8 mouse cellular contexts compared by ENCODE assay signal in the genomic region with DNA sequence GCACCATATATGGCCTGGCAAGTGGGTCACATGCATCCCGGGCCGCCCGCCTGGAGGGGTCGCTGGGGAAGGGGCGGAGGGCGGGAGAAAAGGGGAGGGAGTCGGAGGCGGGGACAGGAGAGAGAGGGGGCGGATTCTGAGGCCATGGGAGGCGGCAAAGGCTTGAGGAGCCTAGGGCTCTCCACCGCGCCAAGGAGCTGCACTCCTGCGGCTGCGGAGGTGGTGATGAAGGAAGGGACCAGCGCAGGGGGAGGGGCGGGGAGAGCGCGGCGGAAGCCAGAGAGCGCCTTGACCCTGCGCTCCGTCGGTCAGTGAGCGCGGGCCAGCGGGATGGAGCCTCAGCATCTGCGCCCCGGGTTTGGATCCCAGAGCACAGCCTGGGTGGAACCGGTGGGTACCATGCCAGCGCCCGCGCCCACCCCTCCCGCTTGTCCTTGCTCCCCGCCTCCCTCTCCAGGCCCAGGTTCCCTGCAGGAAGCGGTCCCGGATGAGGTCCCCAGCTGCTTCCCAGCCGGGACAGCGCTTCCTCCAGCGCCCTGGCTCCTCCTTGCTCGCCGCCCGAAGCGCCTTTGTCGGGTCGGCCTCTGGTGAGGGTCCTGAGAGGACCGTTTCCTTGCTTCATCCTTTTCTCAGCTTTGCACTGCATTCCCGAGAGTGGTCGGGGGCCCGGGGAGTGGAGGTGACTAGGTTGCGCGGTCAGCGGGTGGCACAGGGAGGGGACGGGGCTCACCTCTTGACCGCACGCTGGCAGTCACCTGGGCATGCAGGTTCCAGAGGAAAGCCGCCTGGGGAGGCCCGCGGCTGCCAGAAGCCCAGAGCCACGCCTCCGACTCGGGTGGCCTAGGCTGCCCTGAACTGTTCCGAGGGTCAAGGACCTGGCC. TPM values are rescaled to one million over a fixed set of nuclear protein-coding genes. Genes with fewer than 3 reads are reported as not detected.
DNase-seq lines count a peak whose midpoint lies in the region; ATAC-seq lines count a peak whose summit lies in the region.
"Not testable (repeated sequence)": the region's sequence is repeated elsewhere in the genome, so short reads cannot be mapped to it uniquely, and the experiment has no call there.

A gene (plus strand): TSS at position 217 of the 881 bp plus-strand sequence.

- peak within 1 kb of the TSS; percentile 56 for H3K4me3 ChIP-seq in brown adipose tissue, adult 24 weeks (ENCODE audit: insufficient read depth, low read depth, low read length)
- H3K4me3 ChIP-seq in embryonic facial prominence, embryonic 15.5 days (replicated peaks) = peak within 1 kb of the TSS; percentile 44
- H3K4me3 ChIP-seq in heart, embryonic 12.5 days = peak within 1 kb of the TSS; percentile 65
- H3K4me3 ChIP-seq in limb, embryonic 10.5 days = peak within 1 kb of the TSS; percentile 53
- peak within 1 kb of the TSS; percentile 50 for H3K4me3 ChIP-seq in lung, embryonic 16.5 days (ENCODE audit: low read length)
- peak within 1 kb of the TSS; percentile 44 for H3K4me3 ChIP-seq in neural tube, embryonic 14.5 days (ENCODE audit: low read depth, low read length)

- H3K9ac ChIP-seq in embryonic facial prominence, embryonic 15.5 days; lung, embryonic 16.5 days (ENCODE audit: low read length): not testable (repeated sequence)
- H3K9ac ChIP-seq in heart, embryonic 12.5 days = peak within 1 kb of the TSS; percentile 69
- H3K9ac ChIP-seq in neural tube, embryonic 14.5 days (replicated peaks; ENCODE audit: low read depth, low read length) = peak within 1 kb of the TSS; percentile 51; the same call in 1 of the 2 replicates

- H3K4me2 ChIP-seq in embryonic facial prominence, embryonic 15.5 days (replicated peaks) = peak within 1 kb of the TSS; percentile 79
- H3K4me2 ChIP-seq in heart, embryonic 12.5 days = peak within 1 kb of the TSS; percentile 87
- peak within 1 kb of the TSS; percentile 73 for H3K4me2 ChIP-seq in lung, embryonic 16.5 days (ENCODE audit: low read depth, low read length)
- H3K4me2 ChIP-seq in neural tube, embryonic 14.5 days (ENCODE audit: low read depth, low read length) = peak within 1 kb of the TSS; percentile 55

- not testable (repeated sequence) for H3K4me1 ChIP-seq in brown adipose tissue, adult 24 weeks (ENCODE audit: control insufficient read depth, insufficient read depth, insufficient read length, low read length); embryonic facial prominence, embryonic 15.5 days; heart, embryonic 12.5 days (replicated peaks); limb, embryonic 10.5 days; lung, embryonic 16.5 days (replicated peaks; ENCODE audit: control insufficient read depth, insufficient read depth, low read length); neural tube, embryonic 14.5 days (ENCODE audit: control insufficient read depth, insufficient read depth, low read length)

- 2% methylated on average over 23 of the region's 62 CpGs for WGBS in embryonic facial prominence, embryonic 15.5 days
- WGBS in heart, embryonic 12.5 days = under 1% methylated on average over 26 of the region's 62 CpGs
- under 1% methylated on average over 26 of the region's 62 CpGs for WGBS in limb, embryonic 10.5 days
- WGBS in lung, embryonic 16.5 days = 0% methylated on average over 11 of the region's 62 CpGs
- 0% methylated on average over 24 of the region's 62 CpGs for WGBS in neural tube, embryonic 14.5 days

- peak; percentile 41 for DNase-seq in limb, embryonic 10.5 days (ENCODE audit: low spot score)
- peak; percentile 1 for DNase-seq in yolk sac, embryonic 10.5 days (ENCODE audit: low spot score)

- ATAC-seq in embryonic facial prominence, embryonic 15.5 days (ENCODE audit: insufficient number of reproducible peaks, low FRiP score, low TSS enrichment, low read depth); heart, embryonic 12.5 days (ENCODE audit: insufficient number of reproducible peaks, low FRiP score); inflammation-experienced regulatory T-cells, adult 6 months; lung, embryonic 16.5 days (ENCODE audit: low read depth): not testable (repeated sequence)
- peak; percentile 79; the same call in 1 of the 2 replicates for ATAC-seq in neural tube, embryonic 14.5 days (ENCODE audit: low read depth)

- H3K36me3 ChIP-seq in embryonic facial prominence, embryonic 15.5 days; heart, embryonic 12.5 days; limb, embryonic 10.5 days; lung, embryonic 16.5 days (ENCODE audit: control insufficient read depth, insufficient read depth, low read length); neural tube, embryonic 14.5 days (ENCODE audit: control insufficient read depth, insufficient read depth, low read length): not testable (repeated sequence)

- H3K9me3 ChIP-seq in embryonic facial prominence, embryonic 15.5 days (replicated peaks); heart, embryonic 12.5 days (replicated peaks); limb, embryonic 10.5 days (replicated peaks); lung, embryonic 16.5 days (ENCODE audit: control insufficient read depth, low read length); neural tube, embryonic 14.5 days (ENCODE audit: control insufficient read depth, low read length): not testable (repeated sequence)

- peak within 1 kb of the TSS; percentile 33; the same call in 1 of the 2 replicates for H3K27ac ChIP-seq in brown adipose tissue, adult 24 weeks (replicated peaks; ENCODE audit: low read depth, low read length)
- not testable (repeated sequence) for H3K27ac ChIP-seq in embryonic facial prominence, embryonic 15.5 days (replicated peaks); heart, embryonic 12.5 days (ENCODE audit: poor library complexity, severe bottlenecking); lung, embryonic 16.5 days (ENCODE audit: low read length); neural tube, embryonic 14.5 days (ENCODE audit: low read depth, low read length)
- peak within 1 kb of the TSS; percentile 58; the same call in 1 of the 2 replicates for H3K27ac ChIP-seq in limb, embryonic 10.5 days

- not testable (repeated sequence) for H3K27me3 ChIP-seq in embryonic facial prominence, embryonic 15.5 days; heart, embryonic 12.5 days (replicated peaks); limb, embryonic 10.5 days (ENCODE audit: low read depth, poor library complexity, severe bottlenecking); lung, embryonic 16.5 days (ENCODE audit: control insufficient read depth, insufficient read depth, low read depth, low read length); neural tube, embryonic 14.5 days (ENCODE audit: control insufficient read depth, insufficient read depth, low read length)

RNA-seq across cellular contexts. Expression of the gene that starts here (rescaled TPM):
- not detected in 2 replicates for polyA plus RNA-seq in brown adipose tissue, adult 24 weeks (2012; ENCODE audit: insufficient read depth, insufficient read length, missing spikeins)
- polyA plus RNA-seq in embryonic facial prominence, embryonic 15.5 days (2015; fragmentation: Nextera tagmentation; extraction: Ambion mirVana) = 3.2 and 3.5 TPM in 2 replicates
- polyA plus RNA-seq in heart, embryonic 12.5 days (2016; fragmentation: Nextera tagmentation; extraction: Ambion mirVana) = 37.9 and 41.8 TPM in 2 replicates
- polyA plus RNA-seq in inflammation-experienced regulatory T-cells, adult 6 months (2017; shearing (Covaris generic)) = 10 to 100 TPM; 11.1 to 51.5 (median 27.2) TPM
- polyA plus RNA-seq in limb, embryonic 10.5 days (2016; fragmentation: Nextera tagmentation; extraction: Ambion mirVana) = 7.4 and 9.3 TPM in 2 replicates
- polyA plus RNA-seq in lung, embryonic 16.5 days (2015; fragmentation: Nextera tagmentation; extraction: Ambion mirVana) = 4.5 and 5.2 TPM in 2 replicates
- 26.4 and 29.5 TPM in 2 replicates for polyA plus RNA-seq in neural tube, embryonic 14.5 days (2014; fragmentation: Nextera tagmentation; extraction: Ambion mirVana)
